ENCODE assay signal across 11 mouse cellular contexts in the genomic region with DNA sequence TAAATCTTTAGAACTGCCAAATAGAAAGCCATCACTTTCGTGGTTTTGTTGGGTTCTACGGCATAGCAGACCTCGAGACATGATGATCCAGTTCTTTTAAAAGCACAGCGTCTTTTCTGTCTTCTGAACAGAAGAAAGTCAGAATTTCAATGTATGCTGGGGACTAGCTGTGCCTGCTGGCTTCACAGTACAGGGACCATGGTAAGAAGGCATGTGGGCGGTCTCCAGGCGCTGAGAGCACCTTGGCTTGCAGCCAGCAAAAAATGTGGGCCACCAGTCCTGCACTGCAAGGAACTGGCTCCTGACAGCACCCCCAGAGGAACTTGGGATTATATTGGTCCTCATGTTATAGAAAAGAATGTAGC. TPM values are rescaled to one million over a fixed set of nuclear protein-coding genes. Genes with fewer than 3 reads are reported as not detected.
DNase-seq lines count a peak whose midpoint lies in the region; ATAC-seq lines count a peak whose summit lies in the region.
"Had no signal": no experiment of that assay in that cellular context is flagged by ENCODE, and none has a peak within 500 bp of the region (broad histone marks: within the 10 kb centered on the region; RNA-seq: fewer than 3 reads in every experiment).

No protein-coding gene starts in this region.

- peaks cover 33% of the 10 kb centered on the region for H3K27me3 ChIP-seq in limb, embryonic 12.5 days
- peaks cover 17% of the 10 kb centered on the region for H3K27me3 ChIP-seq in limb, embryonic 10.5 days (ENCODE audit: low read depth, poor library complexity, severe bottlenecking)
- H3K27me3 ChIP-seq in limb, embryonic 13.5 days: peaks cover 29% of the 10 kb centered on the region
- H3K27me3 ChIP-seq: stomach, embryonic 15.5 days had no signal

- no peaks in the 10 kb centered on the region for H3K36me3 ChIP-seq in limb, embryonic 12.5 days
- H3K36me3 ChIP-seq in limb, embryonic 10.5 days: no peaks in the 10 kb centered on the region
- no peaks in the 10 kb centered on the region for H3K36me3 ChIP-seq in limb, embryonic 13.5 days
- H3K36me3 ChIP-seq: stomach, embryonic 15.5 days had no signal

- H3K4me1 ChIP-seq in limb, embryonic 12.5 days (replicated peaks): peaks cover 32% of the 10 kb centered on the region
- H3K4me1 ChIP-seq in limb, embryonic 10.5 days: peaks cover 13% of the 10 kb centered on the region
- peaks cover 33% of the 10 kb centered on the region for H3K4me1 ChIP-seq in limb, embryonic 13.5 days

- H3K4me3 ChIP-seq in limb, embryonic 12.5 days (replicated peaks): no peak overlapping the region
- H3K4me3 ChIP-seq in limb, embryonic 10.5 days: no peak overlapping the region
- H3K4me3 ChIP-seq in limb, embryonic 13.5 days: no peak overlapping the region
- H3K4me3 ChIP-seq: stomach, embryonic 15.5 days had no signal

- no peak overlapping the region for H3K4me2 ChIP-seq in limb, embryonic 12.5 days
- H3K4me2 ChIP-seq in limb, embryonic 13.5 days (replicated peaks): no peak overlapping the region
- H3K4me2 ChIP-seq: stomach, embryonic 15.5 days had no signal

- no peak overlapping the region; the same call in 1 of the 2 replicates for H3K27ac ChIP-seq in limb, embryonic 12.5 days
- no peak overlapping the region for H3K27ac ChIP-seq in limb, embryonic 10.5 days
- H3K27ac ChIP-seq in limb, embryonic 13.5 days: peak overlapping the region; percentile 15; the same call in 1 of the 2 replicates
- H3K27ac ChIP-seq: stomach, embryonic 15.5 days had no signal

- 76% methylated on average over 6 of the region's 6 CpGs for WGBS in limb, embryonic 12.5 days
- 89% methylated on average over 6 of the region's 6 CpGs for WGBS in limb, embryonic 10.5 days
- 68% methylated on average over 6 of the region's 6 CpGs for WGBS in limb, embryonic 13.5 days

- no peaks in the 10 kb centered on the region for H3K9me3 ChIP-seq in limb, embryonic 12.5 days
- H3K9me3 ChIP-seq in limb, embryonic 10.5 days (replicated peaks): no peaks in the 10 kb centered on the region
- H3K9me3 ChIP-seq in limb, embryonic 13.5 days: no peaks in the 10 kb centered on the region
- H3K9me3 ChIP-seq: stomach, embryonic 15.5 days had no signal

- no peak overlapping the region for H3K9ac ChIP-seq in limb, embryonic 12.5 days (replicated peaks)
- no peak overlapping the region; the same call in 1 of the 2 replicates for H3K9ac ChIP-seq in limb, embryonic 13.5 days
- H3K9ac ChIP-seq: stomach, embryonic 15.5 days had no signal

- no peak for DNase-seq in limb, embryonic 10.5 days (ENCODE audit: low spot score)
- DNase-seq in frontal cortex, adult 2 months (ENCODE audit: extremely low spot score in 1 of 2, low spot score in 1 of 2): peak; percentile 86 to 89
- peak; percentile 63 for DNase-seq in right cerebral cortex, postnatal 4 days
- DNase-seq in adrenal gland, postnatal 4 days (ENCODE audit: low spot score in 2 of 2): no peak
- no peak for DNase-seq in lung, postnatal 4 days
- DNase-seq in urinary bladder, adult 2 months (ENCODE audit: low spot score): no peak
- DNase-seq: kidney, adult 8-10 months had no signal

- 0 out of 2 replicates have a peak, but pooled peaks have one; percentile 46 for ATAC-seq in limb, embryonic 12.5 days (ENCODE audit: insufficient number of reproducible peaks, insufficient read depth, low FRiP score, low TSS enrichment, low read depth)
- no peak for ATAC-seq in limb, embryonic 13.5 days (ENCODE audit: low FRiP score, low read depth)

RNA-seq across cellular contexts. Expression of a gene that starts 3.1 kb away (rescaled TPM):
- 37.5 and 49.0 TPM in 2 replicates for polyA plus RNA-seq in limb, embryonic 12.5 days (2016; fragmentation: Nextera tagmentation; extraction: Ambion mirVana)
- 45.3 and 59.9 TPM in 2 replicates for polyA plus RNA-seq in limb, embryonic 10.5 days (2016; fragmentation: Nextera tagmentation; extraction: Ambion mirVana)
- 5.7 and 7.6 TPM in 2 replicates for polyA plus RNA-seq in frontal cortex, adult 2 months (2012; rRNA removed)
- polyA plus RNA-seq in limb, embryonic 13.5 days (2015; fragmentation: Nextera tagmentation; extraction: Ambion mirVana): 25.3 and 29.9 TPM in 2 replicates
- 1 to 10 TPM in 1 of 2 experiments, under 1 TPM in 1; 0.90 to 2.2 TPM for total RNA-seq in adrenal gland, postnatal 4 days (2021)
- polyA plus RNA-seq in urinary bladder, adult 2 months (2012; rRNA removed): 0.50 and 0.63 TPM in 2 replicates

RNA-seq across cellular contexts. Expression of a gene that starts 51.9 kb away (rescaled TPM):
- polyA plus RNA-seq in limb, embryonic 12.5 days (2016; fragmentation: Nextera tagmentation; extraction: Ambion mirVana): 0.19 and 0.42 TPM in 2 replicates
- polyA plus RNA-seq in limb, embryonic 10.5 days (2016; fragmentation: Nextera tagmentation; extraction: Ambion mirVana): 0.26 and 0.34 TPM in 2 replicates
- 1.4 and 1.8 TPM in 2 replicates for polyA plus RNA-seq in frontal cortex, adult 2 months (2012; rRNA removed)
- polyA plus RNA-seq in limb, embryonic 13.5 days (2015; fragmentation: Nextera tagmentation; extraction: Ambion mirVana): 0.15 and 0.20 TPM in 2 replicates
- under 1 TPM in 1 of 2 experiments, not detected in 1; 0.87 TPM for total RNA-seq in adrenal gland, postnatal 4 days (2021)
- polyA plus RNA-seq in urinary bladder, adult 2 months (2012; rRNA removed): 0.06 and 0.09 TPM in 2 replicates
- polyA plus RNA-seq: neural tube, embryonic 14.5 days had no signal

Comparison
In these comparisons a context has a peak if more than half of its experiments do, and no peak if none do; other contexts are left out.
1. DNase-seq: peak in frontal cortex, adult 2 months (2 of 2) and right cerebral cortex, postnatal 4 days (single experiment); none in limb, embryonic 10.5 days (single experiment), adrenal gland, postnatal 4 days (0 of 2), lung, postnatal 4 days (0 of 2) and urinary bladder, adult 2 months (single experiment).